Mouse (Mus musculus): ENCODE measurements around the gene Aurkb.

The Aurkb gene

GRCm38 (mm10) chr11:69096360-69096986 is 51.0 kb downstream of the Aurkb start:
- in situ Hi-C loops (cut with MboI, MseI), result loop anchor here (10.0 kb wide), 1 partner anchor 568 kb away; the partner anchor contains the start of genes Cd68 and Mpdu1

GRCm38 (mm10) chr11:69096987-69097900 is 51.8 kb downstream of the Aurkb start:
- in situ Hi-C loops (cut with MboI, MseI), result loop anchor here (10.0 kb wide), 1 partner anchor 568 kb away; the partner anchor contains the start of genes Cd68 and Mpdu1

GRCm38 (mm10) chr11:69098039-69098761 is 52.8 kb downstream of the Aurkb start:
- in situ Hi-C loops (cut with MboI, MseI), result loop anchor here (10.0 kb wide), 1 partner anchor 567 kb away; the partner anchor contains the start of genes Cd68 and Mpdu1

GRCm38 (mm10) chr11:69098762-69099091 is 53.3 kb downstream of the Aurkb start:
- in situ Hi-C loops (cut with MboI, MseI), result loop anchor here (10.0 kb wide), 1 partner anchor 566 kb away; the partner anchor contains the start of genes Cd68 and Mpdu1

- in situ Hi-C loops (cut with MboI, MseI), result loop anchor here (10.0 kb wide), 1 partner anchor 565 kb away; the partner anchor contains the start of genes Cd68 and Mpdu1
Observed at GRCm38 (mm10) chr11:69099177-69099914, 53.9 kb downstream of the Aurkb start.

- in situ Hi-C loops (cut with MboI, MseI), result loop anchor here (10.0 to 25.0 kb wide), 2 partner anchors 565 to 912 kb away; partner anchors contain the start of genes Acadvl, Cd68, Dlg4 and Dvl2
Observed at GRCm38 (mm10) chr11:69099915-69100345, 54.5 kb downstream of the Aurkb start.

GRCm38 (mm10) chr11:69100639-69101360 is 55.4 kb downstream of the Aurkb start:
- in situ Hi-C loops (cut with MboI, MseI), result loop anchor here (25.0 kb wide), 1 partner anchor 912 kb away; the partner anchor contains the start of genes Acadvl, Dlg4 and Dvl2
